Mouse (Mus musculus) urinary bladder, postnatal 14 days (tissue): Measurements from ENCODE around the gene Faf2.

ENCODE experiments used
- DNase-seq: peaks from one replicate; pipeline ENCODE4 v3.0.0; 2021; ENCODE audit warnings: low spot score

The Faf2 gene

GRCm38 (mm10) chr13:54621155-54621932 lies at the start of gene Faf2:
Faf2 (plus strand) TSS chr13:54621784.
- DNase-seq, result peak; percentile 98

GRCm38 (mm10) chr13:54572621-54573020 lies 49.0 kb upstream of the Faf2 start:
- no peak for DNase-seq

GRCm38 (mm10) chr13:54574854-54575481 lies 46.6 kb upstream of the Faf2 start, which contains the start of gene Arl10:
Arl10 (plus strand) TSS chr13:54575015.
- peak; percentile 75 for DNase-seq

GRCm38 (mm10) chr13:54575489-54575888 lies 46.1 kb upstream of the Faf2 start:
- DNase-seq, result no peak

- DNase-seq, result no peak
Measured at GRCm38 (mm10) chr13:54577652-54578507, 43.7 kb upstream of the Faf2 start.

- no peak for DNase-seq
Measured at GRCm38 (mm10) chr13:54581385-54581784, 40.2 kb upstream of the Faf2 start.

- DNase-seq, result no peak
Measured at GRCm38 (mm10) chr13:54582126-54582525, 39.5 kb upstream of the Faf2 start.

- no peak for DNase-seq
Measured at GRCm38 (mm10) chr13:54582860-54583259, 38.7 kb upstream of the Faf2 start.

- no peak for DNase-seq
Measured at GRCm38 (mm10) chr13:54585831-54586230, 35.8 kb upstream of the Faf2 start.

- no peak for DNase-seq
Measured at GRCm38 (mm10) chr13:54589414-54589995, 32.1 kb upstream of the Faf2 start.

- DNase-seq, result peak; percentile 98
Measured at GRCm38 (mm10) chr13:54589996-54590951, 31.3 kb upstream of the Faf2 start, which contains the start of the genes Nop16 and Higd2a. Nop16 (minus strand) TSS chr13:54590090. Higd2a (plus strand) TSS chr13:54590207.

- DNase-seq, result no peak
Measured at GRCm38 (mm10) chr13:54591776-54592356, 29.7 kb upstream of the Faf2 start.

GRCm38 (mm10) chr13:54593617-54594016 lies 28.0 kb upstream of the Faf2 start:
- no peak for DNase-seq

- no peak for DNase-seq
Measured at GRCm38 (mm10) chr13:54596107-54596690, 25.4 kb upstream of the Faf2 start.

- DNase-seq, result no peak
Measured at GRCm38 (mm10) chr13:54596870-54597269, 24.7 kb upstream of the Faf2 start.

- DNase-seq, result no peak
Measured at GRCm38 (mm10) chr13:54598622-54599143, 22.9 kb upstream of the Faf2 start.

- DNase-seq, result no peak
Measured at GRCm38 (mm10) chr13:54602639-54603111, 18.9 kb upstream of the Faf2 start.

GRCm38 (mm10) chr13:54603501-54603900 lies 18.1 kb upstream of the Faf2 start:
- DNase-seq, result no peak

- DNase-seq, result no peak
Measured at GRCm38 (mm10) chr13:54604221-54604620, 17.4 kb upstream of the Faf2 start.

GRCm38 (mm10) chr13:54605426-54605825 lies 16.2 kb upstream of the Faf2 start:
- DNase-seq, result no peak
